Mouse (Mus musculus): ENCODE results near the gene Nrg3. TPM values are rescaled to one million over a fixed set of nuclear protein-coding genes. Genes with fewer than 3 reads are reported as not detected.

The Nrg3 gene
- polyA plus RNA-seq, 1 experiment from 2014 or later, result 0.33 TPM

DNA sequence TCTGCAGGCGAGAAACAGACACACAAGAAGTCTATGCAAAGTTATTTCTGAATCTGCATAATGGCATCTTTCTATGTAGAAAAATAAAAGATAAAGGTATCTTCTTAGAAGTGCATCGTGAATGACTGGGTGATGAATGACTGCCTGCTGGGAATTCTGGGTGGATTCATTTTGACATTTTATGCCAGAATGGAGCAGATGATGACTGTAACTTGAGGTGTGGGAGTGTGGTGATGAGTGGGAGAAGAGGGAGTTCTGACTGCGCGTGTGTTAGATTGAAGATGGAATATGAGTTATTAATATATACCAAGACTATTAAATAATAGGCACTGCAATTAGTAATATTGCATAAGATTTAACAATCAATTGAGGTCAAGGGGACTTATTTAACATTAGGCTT lies 208.5 kb downstream of the Nrg3 start:
- no peak for DNase-seq (ENCODE audit: low spot score)
- TF ChIP-seq EP300 (optimal IDR thresholded peaks at IDR 0.05) (no peak), CTCF (IDR thresholded peaks at IDR 0.05; ENCODE audit: low read depth) (no peak)
- no peak overlapping the region for H3K4me2 ChIP-seq (replicated peaks; ENCODE audit: low read depth)
- no peak for ATAC-seq (ENCODE audit: low FRiP score, low TSS enrichment)
- no peaks in the 10 kb centered on the region for H3K4me1 ChIP-seq (replicated peaks; ENCODE audit: control insufficient read depth, insufficient read depth)
- H3K9me3 ChIP-seq (ENCODE audit: control insufficient read depth, low read length), result no peaks in the 10 kb centered on the region
- WGBS, result 91% methylated on average over 4 of the region's 4 CpGs
- H3K36me3 ChIP-seq (ENCODE audit: control insufficient read depth, insufficient read depth, low read length), result no peaks in the 10 kb centered on the region
- H3K4me3 ChIP-seq (ENCODE audit: low read depth, low read length), result no peak overlapping the region
- no peak overlapping the region for H3K9ac ChIP-seq (ENCODE audit: low read length)
- H3K27ac ChIP-seq (replicated peaks), result no peak overlapping the region
- H3K27me3 ChIP-seq (ENCODE audit: control insufficient read depth, insufficient read depth, low read length), result no peaks in the 10 kb centered on the region

DNA sequence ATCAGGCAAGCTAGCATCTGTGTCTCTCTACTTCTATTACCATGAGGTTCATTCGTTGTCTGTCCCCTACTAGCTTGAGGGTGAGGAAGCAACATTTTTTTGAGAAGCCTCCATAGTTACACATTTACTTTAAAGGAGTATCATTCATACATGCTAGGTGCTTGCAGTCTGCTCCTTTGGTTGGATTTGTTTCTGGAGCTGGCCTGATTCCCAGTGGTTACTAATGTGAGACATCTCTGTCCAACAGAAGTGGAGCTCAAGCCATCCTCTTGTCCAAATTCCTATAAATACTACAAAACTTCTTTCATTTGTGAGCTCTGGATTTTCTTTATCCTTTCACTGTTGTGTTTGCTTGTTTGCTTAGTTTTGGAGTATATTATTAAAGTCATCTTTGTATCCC lies 211.9 kb downstream of the Nrg3 start:
- ATAC-seq (ENCODE audit: low FRiP score, low TSS enrichment), result no peak
- H3K4me2 ChIP-seq (replicated peaks; ENCODE audit: low read depth), result no peak overlapping the region
- TF ChIP-seq CTCF (IDR thresholded peaks at IDR 0.05; ENCODE audit: low read depth), result no peak
- H3K27ac ChIP-seq (replicated peaks), result no peak overlapping the region
- H3K9ac ChIP-seq (ENCODE audit: low read length), result no peak overlapping the region
- no peak for DNase-seq (ENCODE audit: low spot score)
- H3K4me1 ChIP-seq (replicated peaks; ENCODE audit: control insufficient read depth, insufficient read depth), result no peaks in the 10 kb centered on the region
- no peak overlapping the region for H3K4me3 ChIP-seq (ENCODE audit: low read depth, low read length)
- H3K36me3 ChIP-seq (ENCODE audit: control insufficient read depth, insufficient read depth, low read length), result no peaks in the 10 kb centered on the region
- WGBS, result 58% methylated on average over 1 of the region's 1 CpGs
- H3K9me3 ChIP-seq (ENCODE audit: control insufficient read depth, low read length), result no peaks in the 10 kb centered on the region
- no peaks in the 10 kb centered on the region for H3K27me3 ChIP-seq (ENCODE audit: control insufficient read depth, insufficient read depth, low read length)

DNA sequence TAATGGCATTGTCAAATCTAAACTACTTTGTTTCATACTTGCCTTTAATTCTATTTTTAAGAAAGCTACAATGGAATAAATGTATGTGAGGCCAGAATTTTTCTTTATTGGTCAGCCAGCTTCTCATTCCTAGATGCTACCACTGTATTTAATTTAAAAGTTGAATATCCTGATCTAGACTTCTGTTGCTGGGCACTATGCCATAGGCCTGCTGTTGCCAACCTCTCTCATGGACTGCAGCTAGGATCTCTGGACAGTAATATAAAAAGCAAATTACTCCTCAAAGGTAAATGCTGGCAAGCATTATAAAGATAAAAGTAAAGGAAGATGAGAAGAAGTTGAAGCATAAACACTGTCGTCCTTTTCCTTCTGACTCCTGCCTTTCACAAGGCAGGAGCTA lies 217.5 kb downstream of the Nrg3 start:
- Histone ChIP-seq H3K27ac (replicated peaks) (no peak overlapping the region), H3K27me3 (ENCODE audit: control insufficient read depth, insufficient read depth, low read length) (no peaks in the 10 kb centered on the region), H3K9me3 (ENCODE audit: control insufficient read depth, low read length) (no peaks in the 10 kb centered on the region), H3K4me1 (replicated peaks; ENCODE audit: control insufficient read depth, insufficient read depth) (no peaks in the 10 kb centered on the region), H3K9ac (ENCODE audit: low read length) (no peak overlapping the region), H3K4me3 (ENCODE audit: low read depth, low read length) (no peak overlapping the region), H3K36me3 (ENCODE audit: control insufficient read depth, insufficient read depth, low read length) (no peaks in the 10 kb centered on the region), H3K4me2 (replicated peaks; ENCODE audit: low read depth) (no peak overlapping the region)
- 39% methylated on average over 1 of the region's 1 CpGs for WGBS
- TF ChIP-seq CTCF (IDR thresholded peaks at IDR 0.05; ENCODE audit: low read depth), result no peak
- TF ChIP-seq EP300 (optimal IDR thresholded peaks at IDR 0.05), result no peak
- no peak for ATAC-seq (ENCODE audit: low FRiP score, low TSS enrichment)
- DNase-seq (ENCODE audit: low spot score), result no peak

DNA sequence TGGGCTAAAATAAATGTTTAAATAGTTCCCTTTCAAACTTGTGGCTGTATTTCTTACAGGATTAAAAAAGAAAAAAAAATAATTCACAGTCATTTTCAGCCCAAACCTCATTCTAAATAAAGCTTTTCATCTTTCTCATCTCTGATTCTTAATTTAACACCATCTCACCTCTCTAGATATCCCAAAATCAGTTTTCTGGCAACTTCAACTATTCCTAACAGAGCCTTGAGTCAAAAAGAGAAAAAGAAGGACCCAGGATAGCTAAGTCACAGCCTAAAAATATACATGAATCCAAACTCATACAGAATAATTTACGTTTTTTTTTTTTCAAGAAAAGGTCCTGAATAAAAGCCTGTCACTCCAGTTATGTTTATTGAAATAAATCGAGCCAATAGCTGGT lies 232.6 kb downstream of the Nrg3 start:
- Histone ChIP-seq H3K27me3 (ENCODE audit: control insufficient read depth, insufficient read depth, low read length) (no peaks in the 10 kb centered on the region), H3K4me3 (ENCODE audit: low read depth, low read length) (no peak overlapping the region), H3K4me2 (replicated peaks; ENCODE audit: low read depth) (no peak overlapping the region), H3K4me1 (replicated peaks; ENCODE audit: control insufficient read depth, insufficient read depth) (no peaks in the 10 kb centered on the region), H3K27ac (replicated peaks) (no peak overlapping the region), H3K36me3 (ENCODE audit: control insufficient read depth, insufficient read depth, low read length) (no peaks in the 10 kb centered on the region), H3K9me3 (ENCODE audit: control insufficient read depth, low read length) (no peaks in the 10 kb centered on the region), H3K9ac (ENCODE audit: low read length) (no peak overlapping the region)
- ATAC-seq (ENCODE audit: low FRiP score, low TSS enrichment), result no peak
- DNase-seq (ENCODE audit: low spot score), result no peak
- 45% methylated on average over 2 of the region's 2 CpGs for WGBS
- TF ChIP-seq CTCF (IDR thresholded peaks at IDR 0.05; ENCODE audit: low read depth) (no peak), EP300 (optimal IDR thresholded peaks at IDR 0.05) (no peak)

DNA sequence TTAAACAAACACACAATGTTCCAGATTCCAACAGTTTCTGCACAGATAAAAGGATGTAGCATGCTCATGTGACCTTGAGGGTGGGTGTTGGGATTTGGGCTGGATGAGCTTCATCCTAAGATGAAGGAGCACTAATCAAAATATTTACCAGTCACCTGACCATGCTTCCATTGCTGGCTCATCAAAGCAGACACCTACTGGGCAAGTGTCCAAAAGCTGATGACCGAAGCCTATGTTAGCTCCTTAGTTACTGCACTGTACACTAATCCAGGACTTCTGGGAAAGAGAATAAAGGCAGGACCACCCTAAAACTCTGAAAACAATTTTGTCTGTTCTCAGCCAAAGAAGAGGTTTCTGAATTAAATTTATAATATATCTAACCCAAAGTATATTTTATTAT lies 261.4 kb downstream of the Nrg3 start:
- Histone ChIP-seq H3K27me3 (ENCODE audit: control insufficient read depth, insufficient read depth, low read length) (no peaks in the 10 kb centered on the region), H3K4me3 (ENCODE audit: low read depth, low read length) (no peak overlapping the region), H3K27ac (replicated peaks) (no peak overlapping the region), H3K36me3 (ENCODE audit: control insufficient read depth, insufficient read depth, low read length) (no peaks in the 10 kb centered on the region), H3K4me2 (replicated peaks; ENCODE audit: low read depth) (no peak overlapping the region), H3K4me1 (replicated peaks; ENCODE audit: control insufficient read depth, insufficient read depth) (no peaks in the 10 kb centered on the region), H3K9ac (ENCODE audit: low read length) (no peak overlapping the region), H3K9me3 (ENCODE audit: control insufficient read depth, low read length) (no peaks in the 10 kb centered on the region)
- TF ChIP-seq EP300 (optimal IDR thresholded peaks at IDR 0.05), result no peak
- no peak for TF ChIP-seq CTCF (IDR thresholded peaks at IDR 0.05; ENCODE audit: low read depth)
- WGBS, result 45% methylated on average over 1 of the region's 1 CpGs
- DNase-seq (ENCODE audit: low spot score), result no peak
- ATAC-seq (ENCODE audit: low FRiP score, low TSS enrichment), result no peak

DNA sequence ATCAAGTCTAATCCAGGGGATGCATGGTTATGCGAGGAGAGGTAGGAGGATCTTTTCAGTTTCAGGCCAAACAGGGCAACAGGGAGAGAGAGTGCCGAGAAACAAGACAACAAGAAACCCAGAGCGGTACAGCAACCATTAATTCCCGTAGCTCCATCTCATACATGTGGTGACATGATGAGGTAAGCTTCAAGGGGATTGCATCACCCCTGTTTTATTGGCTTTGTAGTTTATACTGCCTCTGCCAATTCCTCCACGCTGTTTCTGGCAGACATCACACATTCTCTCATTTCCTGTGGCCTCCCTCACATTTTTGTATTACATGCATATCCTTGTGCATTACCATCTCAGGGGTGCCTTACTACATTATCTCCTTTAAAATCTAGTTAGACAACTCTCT lies 280.9 kb downstream of the Nrg3 start:
- Histone ChIP-seq H3K4me2 (replicated peaks; ENCODE audit: low read depth) (no peak overlapping the region), H3K27ac (replicated peaks) (no peak overlapping the region), H3K9me3 (ENCODE audit: control insufficient read depth, low read length) (no peaks in the 10 kb centered on the region), H3K4me3 (ENCODE audit: low read depth, low read length) (no peak overlapping the region), H3K27me3 (ENCODE audit: control insufficient read depth, insufficient read depth, low read length) (no peaks in the 10 kb centered on the region), H3K36me3 (ENCODE audit: control insufficient read depth, insufficient read depth, low read length) (no peaks in the 10 kb centered on the region), H3K9ac (ENCODE audit: low read length) (no peak overlapping the region), H3K4me1 (replicated peaks; ENCODE audit: control insufficient read depth, insufficient read depth) (no peaks in the 10 kb centered on the region)
- DNase-seq (ENCODE audit: low spot score) (no peak), ATAC-seq (ENCODE audit: low FRiP score, low TSS enrichment) (no peak)
- WGBS, result 75% methylated on average over 5 of the region's 5 CpGs
- TF ChIP-seq CTCF (IDR thresholded peaks at IDR 0.05; ENCODE audit: low read depth) (no peak), EP300 (optimal IDR thresholded peaks at IDR 0.05) (no peak)
